Mouse (Mus musculus): ENCODE measurements at regions not wholly inside any gene's neighbourhood (a gene's known extent, or its start where the extent isn't known, plus 50 kb on each side); places are given as distances from the start of the nearest gene placed in this dataset.

- no peak for ATAC-seq (ENCODE audit: insufficient read depth)
- Histone ChIP-seq H3K27ac (replicated peaks) (no peak overlapping the region), H3K4me1 (replicated peaks) (no peaks in the 10 kb centered on the region), H3K4me3 (replicated peaks) (no peak overlapping the region), H3K9me3 (replicated peaks) (no peaks in the 10 kb centered on the region), H3K36me3 (replicated peaks) (no peaks in the 10 kb centered on the region), H3K27me3 (no peaks in the 10 kb centered on the region), H3K9ac (no peak overlapping the region), H3K4me2 (no peak overlapping the region)
- WGBS (ENCODE audit: insufficient replicate concordance): 46% methylated on average over 5 of the region's 5 CpGs
These were observed 234.8 kb upstream of the Meis1 start for GRCm38 (mm10) chr11:19253605-19254004.

- H3K27ac ChIP-seq (replicated peaks): no peak overlapping the region
- H3K4me1 ChIP-seq (replicated peaks): no peaks in the 10 kb centered on the region
- H3K4me2 ChIP-seq: no peak overlapping the region
- no peak for ATAC-seq (ENCODE audit: insufficient read depth)
- no peaks in the 10 kb centered on the region for H3K9me3 ChIP-seq (replicated peaks)
- H3K36me3 ChIP-seq (replicated peaks): no peaks in the 10 kb centered on the region
- WGBS (ENCODE audit: insufficient replicate concordance): 55% methylated on average over 4 of the region's 4 CpGs
- H3K27me3 ChIP-seq: no peaks in the 10 kb centered on the region
- H3K4me3 ChIP-seq (replicated peaks): no peak overlapping the region
- H3K9ac ChIP-seq: no peak overlapping the region
These were observed 235.4 kb upstream of the Meis1 start for GRCm38 (mm10) chr11:19254183-19254582.

GRCm38 (mm10) chr11:19257549-19257948 is 238.8 kb upstream of the Meis1 start:
- Histone ChIP-seq H3K36me3 (replicated peaks) (no peaks in the 10 kb centered on the region), H3K27me3 (no peaks in the 10 kb centered on the region), H3K9me3 (replicated peaks) (no peaks in the 10 kb centered on the region), H3K4me3 (replicated peaks) (no peak overlapping the region), H3K27ac (replicated peaks) (no peak overlapping the region), H3K9ac (no peak overlapping the region), H3K4me2 (no peak overlapping the region), H3K4me1 (replicated peaks) (no peaks in the 10 kb centered on the region)
- no peak for ATAC-seq (ENCODE audit: insufficient read depth)
- 59% methylated on average over 4 of the region's 4 CpGs for WGBS (ENCODE audit: insufficient replicate concordance)

- WGBS (ENCODE audit: insufficient replicate concordance): 60% methylated on average over 4 of the region's 4 CpGs
- ATAC-seq (ENCODE audit: insufficient read depth): no peak
- Histone ChIP-seq H3K9ac (no peak overlapping the region), H3K9me3 (replicated peaks) (no peaks in the 10 kb centered on the region), H3K36me3 (replicated peaks) (no peaks in the 10 kb centered on the region), H3K4me2 (no peak overlapping the region), H3K27ac (replicated peaks) (no peak overlapping the region), H3K4me3 (replicated peaks) (no peak overlapping the region), H3K27me3 (no peaks in the 10 kb centered on the region), H3K4me1 (replicated peaks) (no peaks in the 10 kb centered on the region)
These were observed 244.0 kb upstream of the Meis1 start for GRCm38 (mm10) chr11:19262832-19263231.

- H3K9ac ChIP-seq: no peak overlapping the region
- H3K36me3 ChIP-seq (replicated peaks): no peaks in the 10 kb centered on the region
- no peak overlapping the region for H3K27ac ChIP-seq (replicated peaks)
- no peaks in the 10 kb centered on the region for H3K27me3 ChIP-seq
- H3K9me3 ChIP-seq (replicated peaks): no peaks in the 10 kb centered on the region
- no peaks in the 10 kb centered on the region for H3K4me1 ChIP-seq (replicated peaks)
- 70% methylated on average over 18 of the region's 18 CpGs for WGBS (ENCODE audit: insufficient replicate concordance)
- H3K4me3 ChIP-seq (replicated peaks): no peak overlapping the region
- no peak for ATAC-seq (ENCODE audit: insufficient read depth)
- H3K4me2 ChIP-seq: no peak overlapping the region
These were observed 246.2 kb upstream of the Meis1 start for GRCm38 (mm10) chr11:19264798-19265671.

GRCm38 (mm10) chr11:19265672-19265972 is 246.8 kb upstream of the Meis1 start:
- no peaks in the 10 kb centered on the region for H3K9me3 ChIP-seq (replicated peaks)
- H3K36me3 ChIP-seq (replicated peaks): no peaks in the 10 kb centered on the region
- no peak for ATAC-seq (ENCODE audit: insufficient read depth)
- no peaks in the 10 kb centered on the region for H3K27me3 ChIP-seq
- H3K4me1 ChIP-seq (replicated peaks): no peaks in the 10 kb centered on the region
- H3K4me3 ChIP-seq (replicated peaks): no peak overlapping the region
- no peak overlapping the region for H3K4me2 ChIP-seq
- 48% methylated on average over 3 of the region's 3 CpGs for WGBS (ENCODE audit: insufficient replicate concordance)
- no peak overlapping the region for H3K9ac ChIP-seq
- no peak overlapping the region for H3K27ac ChIP-seq (replicated peaks)

- WGBS (ENCODE audit: insufficient replicate concordance): 64% methylated on average over 6 of the region's 6 CpGs
- Histone ChIP-seq H3K27ac (replicated peaks) (no peak overlapping the region), H3K4me3 (replicated peaks) (no peak overlapping the region), H3K36me3 (replicated peaks) (no peaks in the 10 kb centered on the region), H3K4me2 (no peak overlapping the region), H3K9me3 (replicated peaks) (no peaks in the 10 kb centered on the region), H3K4me1 (replicated peaks) (no peaks in the 10 kb centered on the region), H3K27me3 (no peaks in the 10 kb centered on the region), H3K9ac (no peak overlapping the region)
- no peak for ATAC-seq (ENCODE audit: insufficient read depth)
These were observed 272.2 kb upstream of the Meis1 start for GRCm38 (mm10) chr11:19290971-19291370.

- no peak overlapping the region for H3K9ac ChIP-seq
- H3K4me2 ChIP-seq: no peak overlapping the region
- no peak overlapping the region for H3K4me3 ChIP-seq (replicated peaks)
- no peaks in the 10 kb centered on the region for H3K36me3 ChIP-seq (replicated peaks)
- H3K27ac ChIP-seq (replicated peaks): no peak overlapping the region
- H3K27me3 ChIP-seq: no peaks in the 10 kb centered on the region
- no peaks in the 10 kb centered on the region for H3K4me1 ChIP-seq (replicated peaks)
- WGBS (ENCODE audit: insufficient replicate concordance): 93% methylated on average over 1 of the region's 1 CpGs
- ATAC-seq (ENCODE audit: insufficient read depth): no peak
- H3K9me3 ChIP-seq (replicated peaks): no peaks in the 10 kb centered on the region
These were observed 280.6 kb upstream of the Meis1 start for GRCm38 (mm10) chr11:19299411-19299810.

- H3K36me3 ChIP-seq (replicated peaks): no peaks in the 10 kb centered on the region
- H3K9me3 ChIP-seq (replicated peaks): no peaks in the 10 kb centered on the region
- H3K27ac ChIP-seq (replicated peaks): no peak overlapping the region
- H3K4me1 ChIP-seq (replicated peaks): no peaks in the 10 kb centered on the region
- no peak overlapping the region for H3K4me2 ChIP-seq
- no peak overlapping the region for H3K9ac ChIP-seq
- WGBS (ENCODE audit: insufficient replicate concordance): 69% methylated on average over 5 of the region's 5 CpGs
- H3K4me3 ChIP-seq (replicated peaks): no peak overlapping the region
- ATAC-seq (ENCODE audit: insufficient read depth): no peak
- no peaks in the 10 kb centered on the region for H3K27me3 ChIP-seq
These were observed 287.9 kb upstream of the Meis1 start for GRCm38 (mm10) chr11:19306687-19307086.

- no peak for ATAC-seq (ENCODE audit: insufficient read depth)
- no peaks in the 10 kb centered on the region for H3K4me1 ChIP-seq (replicated peaks)
- H3K9ac ChIP-seq: no peak overlapping the region
- no peaks in the 10 kb centered on the region for H3K9me3 ChIP-seq (replicated peaks)
- no peak overlapping the region for H3K4me3 ChIP-seq (replicated peaks)
- no peak overlapping the region for H3K27ac ChIP-seq (replicated peaks)
- H3K36me3 ChIP-seq (replicated peaks): no peaks in the 10 kb centered on the region
- no peaks in the 10 kb centered on the region for H3K27me3 ChIP-seq
- 52% methylated on average over 2 of the region's 3 CpGs for WGBS (ENCODE audit: insufficient replicate concordance)
- H3K4me2 ChIP-seq: no peak overlapping the region
These were observed 312.0 kb upstream of the Meis1 start for GRCm38 (mm10) chr11:19330685-19331239.

GRCm38 (mm10) chr11:19332274-19332673 is 313.5 kb upstream of the Meis1 start:
- Histone ChIP-seq H3K4me3 (replicated peaks) (no peak overlapping the region), H3K4me2 (no peak overlapping the region), H3K4me1 (replicated peaks) (no peaks in the 10 kb centered on the region), H3K27me3 (no peaks in the 10 kb centered on the region), H3K9me3 (replicated peaks) (no peaks in the 10 kb centered on the region), H3K27ac (replicated peaks) (no peak overlapping the region), H3K9ac (no peak overlapping the region), H3K36me3 (replicated peaks) (no peaks in the 10 kb centered on the region)
- no peak for ATAC-seq (ENCODE audit: insufficient read depth)

GRCm38 (mm10) chr11:19332727-19333126 is 313.9 kb upstream of the Meis1 start:
- no peak overlapping the region for H3K27ac ChIP-seq (replicated peaks)
- H3K9ac ChIP-seq: no peak overlapping the region
- H3K36me3 ChIP-seq (replicated peaks): no peaks in the 10 kb centered on the region
- H3K4me1 ChIP-seq (replicated peaks): no peaks in the 10 kb centered on the region
- no peak overlapping the region for H3K4me2 ChIP-seq
- no peak overlapping the region for H3K4me3 ChIP-seq (replicated peaks)
- 21% methylated on average over 1 of the region's 1 CpGs for WGBS (ENCODE audit: insufficient replicate concordance)
- no peaks in the 10 kb centered on the region for H3K27me3 ChIP-seq
- no peak for ATAC-seq (ENCODE audit: insufficient read depth)
- H3K9me3 ChIP-seq (replicated peaks): no peaks in the 10 kb centered on the region

Data from liver, embryonic 15.5 days (tissue).